Mouse (Mus musculus): ENCODE measurements around the gene Kcnh1. TPM values are rescaled to one million over a fixed set of nuclear protein-coding genes. Genes with fewer than 3 reads are reported as not detected.

Gene Kcnh1
- polyA plus RNA-seq, 1 experiment from 2014 or later, result 0.64 TPM

GRCm38 (mm10) chr1:192497505-192497904, 306.9 kb downstream of the Kcnh1 start:
- Histone ChIP-seq H3K4me3 (ENCODE audit: low read length) (no peak overlapping the region), H3K9ac (ENCODE audit: low read depth, low read length) (no peak overlapping the region), H3K27ac (ENCODE audit: low read length) (no peak overlapping the region), H3K36me3 (ENCODE audit: control insufficient read depth, insufficient read depth, low read length) (no peaks in the 10 kb centered on the region), H3K9me3 (ENCODE audit: control insufficient read depth, low read length) (no peaks in the 10 kb centered on the region), H3K4me2 (ENCODE audit: low read depth, low read length) (no peak overlapping the region), H3K27me3 (replicated peaks; ENCODE audit: control insufficient read depth, insufficient read depth, low read length) (no peaks in the 10 kb centered on the region), H3K4me1 (ENCODE audit: control insufficient read depth, insufficient read depth, low read length) (no peaks in the 10 kb centered on the region)
- 68% methylated on average over 2 of the region's 2 CpGs for WGBS
- ATAC-seq, result no peak

- ATAC-seq, result no peak
Measured at GRCm38 (mm10) chr1:192502016-192502415, 311.4 kb downstream of the Kcnh1 start.

GRCm38 (mm10) chr1:192502835-192503234, 312.3 kb downstream of the Kcnh1 start:
- no peak for ATAC-seq
- Histone ChIP-seq H3K4me3 (ENCODE audit: low read length) (no peak overlapping the region), H3K4me2 (ENCODE audit: low read depth, low read length) (no peak overlapping the region), H3K36me3 (ENCODE audit: control insufficient read depth, insufficient read depth, low read length) (no peaks in the 10 kb centered on the region), H3K27me3 (replicated peaks; ENCODE audit: control insufficient read depth, insufficient read depth, low read length) (no peaks in the 10 kb centered on the region), H3K4me1 (ENCODE audit: control insufficient read depth, insufficient read depth, low read length) (no peaks in the 10 kb centered on the region), H3K9ac (ENCODE audit: low read depth, low read length) (no peak overlapping the region), H3K9me3 (ENCODE audit: control insufficient read depth, low read length) (no peaks in the 10 kb centered on the region), H3K27ac (ENCODE audit: low read length) (no peak overlapping the region)

More at GRCm38 (mm10) chr1:192502016-192502415, 311.4 kb downstream of the Kcnh1 start:
- Histone ChIP-seq H3K9ac (ENCODE audit: low read depth, low read length) (no peak overlapping the region), H3K27me3 (replicated peaks; ENCODE audit: control insufficient read depth, insufficient read depth, low read length) (no peaks in the 10 kb centered on the region), H3K4me2 (ENCODE audit: low read depth, low read length) (no peak overlapping the region), H3K4me1 (ENCODE audit: control insufficient read depth, insufficient read depth, low read length) (no peaks in the 10 kb centered on the region), H3K4me3 (ENCODE audit: low read length) (no peak overlapping the region), H3K27ac (ENCODE audit: low read length) (no peak overlapping the region), H3K9me3 (ENCODE audit: control insufficient read depth, low read length) (no peaks in the 10 kb centered on the region), H3K36me3 (ENCODE audit: control insufficient read depth, insufficient read depth, low read length) (no peaks in the 10 kb centered on the region)
- 82% methylated on average over 9 of the region's 9 CpGs for WGBS

- no peaks in the 10 kb centered on the region for H3K4me1 ChIP-seq (ENCODE audit: control insufficient read depth, insufficient read depth, low read length)
Measured at GRCm38 (mm10) chr1:192503651-192504050, 313.1 kb downstream of the Kcnh1 start.

GRCm38 (mm10) chr1:192512821-192513220, 322.2 kb downstream of the Kcnh1 start:
- H3K4me1 ChIP-seq (ENCODE audit: control insufficient read depth, insufficient read depth, low read length), result no peaks in the 10 kb centered on the region
- no peak overlapping the region for H3K9ac ChIP-seq (ENCODE audit: low read depth, low read length)
- no peak overlapping the region for H3K27ac ChIP-seq (ENCODE audit: low read length)
- ATAC-seq, result no peak
- 98% methylated on average over 1 of the region's 1 CpGs for WGBS
- no peak overlapping the region for H3K4me2 ChIP-seq (ENCODE audit: low read depth, low read length)
- H3K4me3 ChIP-seq (ENCODE audit: low read length), result no peak overlapping the region
- no peaks in the 10 kb centered on the region for H3K9me3 ChIP-seq (ENCODE audit: control insufficient read depth, low read length)
- H3K27me3 ChIP-seq (replicated peaks; ENCODE audit: control insufficient read depth, insufficient read depth, low read length), result no peaks in the 10 kb centered on the region
- no peaks in the 10 kb centered on the region for H3K36me3 ChIP-seq (ENCODE audit: control insufficient read depth, insufficient read depth, low read length)

More at GRCm38 (mm10) chr1:192503651-192504050, 313.1 kb downstream of the Kcnh1 start:
- no peaks in the 10 kb centered on the region for H3K36me3 ChIP-seq (ENCODE audit: control insufficient read depth, insufficient read depth, low read length)
- H3K4me2 ChIP-seq (ENCODE audit: low read depth, low read length), result no peak overlapping the region
- no peak overlapping the region for H3K9ac ChIP-seq (ENCODE audit: low read depth, low read length)
- no peak overlapping the region for H3K27ac ChIP-seq (ENCODE audit: low read length)
- no peak overlapping the region for H3K4me3 ChIP-seq (ENCODE audit: low read length)
- 83% methylated on average over 4 of the region's 4 CpGs for WGBS
- no peaks in the 10 kb centered on the region for H3K9me3 ChIP-seq (ENCODE audit: control insufficient read depth, low read length)
- no peaks in the 10 kb centered on the region for H3K27me3 ChIP-seq (replicated peaks; ENCODE audit: control insufficient read depth, insufficient read depth, low read length)
- no peak for ATAC-seq

- no peaks in the 10 kb centered on the region for H3K36me3 ChIP-seq (ENCODE audit: control insufficient read depth, insufficient read depth, low read length)
- H3K4me1 ChIP-seq (ENCODE audit: control insufficient read depth, insufficient read depth, low read length), result no peaks in the 10 kb centered on the region
- H3K4me3 ChIP-seq (ENCODE audit: low read length), result no peak overlapping the region
- ATAC-seq, result peak; percentile 45; the same call in 1 of the 2 replicates
- H3K9me3 ChIP-seq (ENCODE audit: control insufficient read depth, low read length), result no peaks in the 10 kb centered on the region
- 78% methylated on average over 3 of the region's 3 CpGs for WGBS
- no peaks in the 10 kb centered on the region for H3K27me3 ChIP-seq (replicated peaks; ENCODE audit: control insufficient read depth, insufficient read depth, low read length)
- H3K4me2 ChIP-seq (ENCODE audit: low read depth, low read length), result no peak overlapping the region
- H3K9ac ChIP-seq (ENCODE audit: low read depth, low read length), result no peak overlapping the region
- no peak overlapping the region for H3K27ac ChIP-seq (ENCODE audit: low read length)
Measured at GRCm38 (mm10) chr1:192515373-192515772, 324.8 kb downstream of the Kcnh1 start.

GRCm38 (mm10) chr1:192519713-192520112, 329.1 kb downstream of the Kcnh1 start:
- H3K36me3 ChIP-seq (ENCODE audit: control insufficient read depth, insufficient read depth, low read length), result no peaks in the 10 kb centered on the region
- H3K9me3 ChIP-seq (ENCODE audit: control insufficient read depth, low read length), result no peaks in the 10 kb centered on the region
- peaks cover 7% of the 10 kb centered on the region for H3K4me1 ChIP-seq (ENCODE audit: control insufficient read depth, insufficient read depth, low read length)
- H3K4me3 ChIP-seq (ENCODE audit: low read length), result no peak overlapping the region
- ATAC-seq, result no peak
- no peak overlapping the region for H3K4me2 ChIP-seq (ENCODE audit: low read depth, low read length)
- WGBS, result 76% methylated on average over 1 of the region's 1 CpGs
- H3K27ac ChIP-seq (ENCODE audit: low read length), result no peak overlapping the region
- no peaks in the 10 kb centered on the region for H3K27me3 ChIP-seq (replicated peaks; ENCODE audit: control insufficient read depth, insufficient read depth, low read length)
- no peak overlapping the region for H3K9ac ChIP-seq (ENCODE audit: low read depth, low read length)

GRCm38 (mm10) chr1:192520836-192521435, 330.4 kb downstream of the Kcnh1 start:
- no peak for ATAC-seq
- H3K36me3 ChIP-seq (ENCODE audit: control insufficient read depth, insufficient read depth, low read length), result no peaks in the 10 kb centered on the region
- H3K9me3 ChIP-seq (ENCODE audit: control insufficient read depth, low read length), result no peaks in the 10 kb centered on the region
- H3K4me1 ChIP-seq (ENCODE audit: control insufficient read depth, insufficient read depth, low read length), result peaks cover 7% of the 10 kb centered on the region
- WGBS, result 44% methylated on average over 13 of the region's 13 CpGs
- no peaks in the 10 kb centered on the region for H3K27me3 ChIP-seq (replicated peaks; ENCODE audit: control insufficient read depth, insufficient read depth, low read length)
- no peak overlapping the region for H3K27ac ChIP-seq (ENCODE audit: low read length)
- no peak overlapping the region for H3K4me3 ChIP-seq (ENCODE audit: low read length)
- H3K9ac ChIP-seq (ENCODE audit: low read depth, low read length), result no peak overlapping the region
- no peak overlapping the region for H3K4me2 ChIP-seq (ENCODE audit: low read depth, low read length)

- H3K4me1 ChIP-seq (ENCODE audit: control insufficient read depth, insufficient read depth, low read length), result peaks cover 7% of the 10 kb centered on the region
- WGBS, result 51% methylated on average over 12 of the region's 12 CpGs
Measured at GRCm38 (mm10) chr1:192522376-192523178, 332.0 kb downstream of the Kcnh1 start.

More at GRCm38 (mm10) chr1:192522376-192523178, 332.0 kb downstream of the Kcnh1 start:
- H3K36me3 ChIP-seq (ENCODE audit: control insufficient read depth, insufficient read depth, low read length), result no peaks in the 10 kb centered on the region
- ATAC-seq, result no peak
- no peak overlapping the region for H3K27ac ChIP-seq (ENCODE audit: low read length)
- no peaks in the 10 kb centered on the region for H3K27me3 ChIP-seq (replicated peaks; ENCODE audit: control insufficient read depth, insufficient read depth, low read length)
- H3K9me3 ChIP-seq (ENCODE audit: control insufficient read depth, low read length), result no peaks in the 10 kb centered on the region
- no peak overlapping the region for H3K4me2 ChIP-seq (ENCODE audit: low read depth, low read length)
- no peak overlapping the region for H3K4me3 ChIP-seq (ENCODE audit: low read length)
- no peak overlapping the region for H3K9ac ChIP-seq (ENCODE audit: low read depth, low read length)
